Mouse (Mus musculus): Measurements from ENCODE around the gene Uhmk1. TPM values are rescaled to one million over a fixed set of nuclear protein-coding genes. Genes with fewer than 3 reads are reported as not detected.

Uhmk1 gene
- polyA plus RNA-seq (2012; rRNA removed; ENCODE audit: low replicate concordance), result 2.1 and 2.5 TPM in 2 replicates

DNA sequence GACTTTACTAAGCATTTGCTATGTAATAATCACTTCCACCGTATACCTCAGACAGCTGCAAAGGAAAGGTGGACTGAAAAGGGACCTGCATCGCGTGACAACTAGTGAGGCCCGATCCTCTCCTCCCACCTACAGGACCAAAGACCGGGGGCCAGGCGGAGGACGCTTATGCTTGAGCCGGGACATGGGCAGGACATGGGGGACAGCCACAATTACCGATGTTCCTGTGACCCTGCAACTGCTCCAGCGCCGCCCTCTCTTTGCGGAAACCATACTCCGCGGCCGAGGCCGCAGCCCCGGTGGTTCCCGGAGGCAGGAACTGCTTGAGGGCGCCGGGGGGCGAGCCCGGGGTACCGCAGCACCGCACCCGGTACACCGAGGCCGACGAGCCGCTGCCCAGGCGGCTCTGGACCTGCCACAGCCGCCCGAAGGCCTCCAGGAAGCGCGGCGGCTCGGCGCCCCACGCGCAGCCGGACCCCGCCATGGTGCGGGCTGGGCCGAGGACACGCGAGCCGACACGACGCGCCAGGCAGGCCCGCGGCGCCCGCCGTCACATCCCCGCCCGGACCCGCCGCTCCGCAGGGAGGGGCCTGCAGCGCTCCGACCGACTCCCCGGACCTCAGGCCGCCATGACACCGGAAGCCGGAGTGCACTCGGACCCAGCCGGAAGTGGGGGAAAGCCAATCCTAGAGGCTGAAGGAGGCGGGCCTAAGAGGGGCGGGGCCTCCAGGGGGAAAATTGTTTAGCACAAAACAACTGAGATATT, at the start of gene Uhmk1:
Uhmk1 (minus strand) TSS at position 641 of the 766 bp plus-strand sequence.

DNA sequence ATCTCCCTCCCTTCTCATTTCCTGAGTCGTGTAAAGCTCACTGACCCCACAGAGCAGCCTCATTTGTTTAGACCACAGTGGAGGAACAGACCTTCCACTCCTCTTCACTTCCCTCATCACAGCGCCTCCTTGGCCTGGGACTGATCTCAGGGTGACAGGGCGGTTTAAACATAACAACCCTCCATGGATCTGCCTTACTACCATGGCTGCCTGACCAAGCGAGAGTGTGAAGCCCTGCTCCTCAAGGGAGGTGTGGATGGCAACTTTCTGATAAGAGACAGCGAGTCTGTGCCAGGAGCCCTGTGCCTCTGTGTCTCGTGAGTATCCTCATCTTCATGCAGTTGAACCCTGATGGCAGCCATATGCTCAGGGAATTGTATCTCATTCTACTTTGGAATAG, 17.5 kb upstream of the Uhmk1 start, which contains the start of gene Sh2d1b2:
Sh2d1b2 (plus strand) TSS at position 62 of the 400 bp plus-strand sequence.

DNA sequence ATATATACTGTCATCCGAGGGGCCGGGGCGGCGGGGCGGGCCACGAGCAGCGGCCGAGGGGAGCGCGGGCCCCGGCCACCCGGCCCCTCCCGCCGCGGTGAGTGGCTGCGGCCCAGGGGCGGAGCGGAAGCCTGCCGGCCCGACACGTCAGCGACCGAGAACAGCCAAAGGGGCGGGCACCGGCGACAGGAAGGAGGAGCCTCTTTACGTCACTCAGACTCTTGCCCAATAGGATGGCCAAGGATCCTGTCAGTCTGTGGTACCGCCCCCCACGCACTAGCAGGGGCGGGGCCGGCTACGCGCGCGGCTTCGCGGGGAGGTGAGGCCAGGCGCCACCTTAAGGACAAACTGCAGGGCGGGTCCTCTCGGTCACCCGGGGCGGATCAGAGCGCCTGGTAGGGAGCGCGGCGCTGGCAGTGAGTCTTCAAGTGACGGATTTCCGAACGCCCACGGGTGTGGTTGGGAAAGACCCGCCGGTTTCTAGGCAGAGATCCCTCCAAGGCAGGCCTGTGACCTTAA, 40.3 kb downstream of the Uhmk1 start, which contains the start of gene Uap1:
Uap1 (minus strand) TSS at position 144 of the 519 bp plus-strand sequence.

Other genes starting within 250 kb of the Uhmk1 start
- gene Hsd17b7, start 246.2 kb downstream of the Uhmk1 start, polyA plus RNA-seq (2012; rRNA removed; ENCODE audit: low replicate concordance), result 1.9 and 2.3 TPM in 2 replicates
- 1.5 and 3.7 TPM in 2 replicates for gene Ddr2, start 104.6 kb downstream of the Uhmk1 start, polyA plus RNA-seq (2012; rRNA removed; ENCODE audit: low replicate concordance)
- 9.1 and 11.6 TPM in 2 replicates for gene Uap1, start 40.4 kb downstream of the Uhmk1 start, polyA plus RNA-seq (2012; rRNA removed; ENCODE audit: low replicate concordance)
- gene Sh2d1b2, start 17.4 kb upstream of the Uhmk1 start, polyA plus RNA-seq (2012; rRNA removed; ENCODE audit: low replicate concordance), result not detected in 2 replicates
- 0.35 and 0.36 TPM in 2 replicates for gene Sh2d1b1, start 61.9 kb upstream of the Uhmk1 start, polyA plus RNA-seq (2012; rRNA removed; ENCODE audit: low replicate concordance)
- 2.5 and 9.0 TPM in 2 replicates for gene Gm7694, start 90.9 kb upstream of the Uhmk1 start, polyA plus RNA-seq (2012; rRNA removed; ENCODE audit: low replicate concordance)
- gene Spata46, start 93.4 kb upstream of the Uhmk1 start, polyA plus RNA-seq (2012; rRNA removed; ENCODE audit: low replicate concordance), result not detected in 2 replicates